Mouse (Mus musculus): ENCODE results near the gene Bola3. TPM values are rescaled to one million over a fixed set of nuclear protein-coding genes. Genes with fewer than 3 reads are reported as not detected.
"Not testable (repeated sequence)": the region's sequence is repeated elsewhere in the genome, so short reads cannot be mapped to it uniquely, and the experiment has no call there.

Gene Bola3
- total RNA-seq, 2 experiments from 2014 or later, result 45.4 to 54.7 TPM

DNA sequence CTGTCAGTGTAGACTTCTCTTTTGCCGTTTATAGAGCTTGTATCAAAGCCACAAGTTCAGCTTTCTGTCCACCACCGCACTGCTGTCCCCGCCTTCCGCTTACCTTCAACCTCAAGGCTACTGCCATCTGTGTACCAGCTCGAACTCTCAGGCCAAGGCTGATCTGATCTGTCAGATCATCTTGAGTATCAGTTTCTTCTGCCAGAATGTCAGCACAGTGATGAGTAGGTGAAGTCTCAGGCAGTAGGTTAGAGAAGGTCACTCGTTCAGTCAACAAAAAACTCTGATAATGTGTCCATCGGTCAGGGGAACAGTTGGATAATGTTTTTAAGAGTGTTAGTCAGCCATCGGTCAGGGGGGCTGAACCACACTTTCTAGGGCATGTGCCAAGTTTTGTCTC, 3.7 kb upstream of the Bola3 start:
- not testable (repeated sequence) for DNase-seq (ENCODE audit: low spot score in 2 of 2)

DNA sequence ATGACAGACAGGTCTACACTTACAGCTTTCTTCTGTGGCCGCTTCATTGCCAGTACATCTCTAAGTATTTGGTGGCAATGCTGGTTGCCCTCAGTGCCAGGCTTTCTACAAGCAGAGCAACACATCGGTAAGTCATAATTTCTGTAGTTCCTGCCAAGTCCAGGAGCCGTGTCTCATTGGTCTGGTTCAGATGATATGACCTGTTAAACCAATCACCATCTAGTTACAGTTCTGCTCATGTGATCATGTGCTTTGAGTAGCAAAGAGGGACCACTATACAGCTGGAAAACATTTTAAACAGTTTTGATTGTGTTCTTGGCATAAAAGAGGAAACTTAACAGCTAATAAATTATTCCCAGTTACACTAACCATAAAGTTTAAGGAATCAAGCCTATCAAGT, 1.0 kb upstream of the Bola3 start:
- DNase-seq (ENCODE audit: low spot score in 2 of 2), result no peak

- DNase-seq (ENCODE audit: low spot score in 2 of 2), result peak; percentile 79 to 83
Measured at GRCm38 (mm10) chr6:83349274-83349958, 469 bp downstream of the Bola3 start.

DNA sequence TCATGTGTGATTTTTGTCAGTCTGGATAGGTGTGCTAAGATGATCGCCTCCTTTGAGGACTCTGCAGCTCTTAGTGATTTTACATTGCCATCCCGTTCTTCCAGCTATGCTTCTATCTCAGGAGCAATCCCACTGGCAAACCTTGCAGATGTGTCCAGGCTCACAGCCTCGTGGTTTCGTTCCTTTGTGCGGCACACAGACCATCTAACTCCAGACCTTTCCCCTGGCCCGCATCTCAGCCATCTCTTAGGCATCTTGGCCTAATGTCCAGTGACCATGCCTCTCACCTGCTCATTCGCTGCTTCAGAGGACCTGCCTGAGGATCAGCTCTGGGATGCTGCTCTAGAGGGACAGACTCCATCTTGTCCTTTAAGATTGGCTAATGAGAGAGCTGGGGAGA, 1.2 kb downstream of the Bola3 start:
- DNase-seq (ENCODE audit: low spot score in 2 of 2), result no peak

- DNase-seq (ENCODE audit: low spot score in 2 of 2), result no peak
Measured at GRCm38 (mm10) chr6:83350851-83351405, 2.0 kb downstream of the Bola3 start.

GRCm38 (mm10) chr6:83351490-83352160, 2.7 kb downstream of the Bola3 start:
- no peak for DNase-seq (ENCODE audit: low spot score in 2 of 2)

DNA sequence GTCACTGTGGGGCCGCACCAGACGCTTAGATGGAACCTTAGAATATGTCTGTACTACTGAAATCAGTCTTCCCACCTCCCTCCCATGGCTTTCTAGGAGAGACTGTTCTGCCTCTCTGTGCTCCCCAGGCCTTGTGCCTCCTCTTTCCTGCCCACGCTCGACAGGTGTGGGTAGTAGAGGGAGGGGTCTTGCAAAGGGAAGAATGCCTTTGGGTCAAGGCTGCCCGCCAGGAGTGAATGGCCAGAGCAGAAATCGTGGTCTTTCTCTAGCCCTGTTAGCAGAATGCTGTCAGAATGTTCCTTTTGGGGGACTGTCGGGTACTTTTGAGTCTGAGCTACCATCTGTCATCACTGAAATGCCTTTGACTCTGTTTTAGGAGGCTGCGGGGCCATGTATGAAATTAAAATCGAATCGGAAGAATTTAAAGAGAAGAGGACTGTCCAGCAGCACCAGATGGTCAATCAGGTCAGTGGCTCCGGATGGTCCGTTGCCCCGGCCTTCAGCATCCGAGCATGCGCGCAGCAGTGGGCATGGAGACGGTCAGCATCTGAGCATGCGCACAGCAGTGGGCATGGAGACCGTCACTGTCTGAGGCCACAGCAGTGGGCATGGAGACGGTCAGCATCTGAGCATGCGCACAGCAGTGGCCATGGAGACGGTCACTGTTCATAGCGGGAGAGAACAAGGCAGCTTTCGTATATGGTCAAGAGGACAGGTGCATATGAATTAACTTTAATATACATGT, 3.9 kb downstream of the Bola3 start:
- no peak for DNase-seq (ENCODE audit: low spot score in 2 of 2)

- no peak for DNase-seq (ENCODE audit: low spot score in 2 of 2)
Measured at GRCm38 (mm10) chr6:83354856-83355781, 6.2 kb downstream of the Bola3 start.

GRCm38 (mm10) chr6:83356569-83357138, 7.7 kb downstream of the Bola3 start:
- DNase-seq (ENCODE audit: low spot score in 2 of 2), result peak; percentile 79 to 82

GRCm38 (mm10) chr6:83357436-83357835, 8.5 kb downstream of the Bola3 start:
- no peak for DNase-seq (ENCODE audit: low spot score in 2 of 2)

GRCm38 (mm10) chr6:83361523-83362248, 12.7 kb downstream of the Bola3 start:
- DNase-seq (ENCODE audit: low spot score in 2 of 2), result no peak

DNA sequence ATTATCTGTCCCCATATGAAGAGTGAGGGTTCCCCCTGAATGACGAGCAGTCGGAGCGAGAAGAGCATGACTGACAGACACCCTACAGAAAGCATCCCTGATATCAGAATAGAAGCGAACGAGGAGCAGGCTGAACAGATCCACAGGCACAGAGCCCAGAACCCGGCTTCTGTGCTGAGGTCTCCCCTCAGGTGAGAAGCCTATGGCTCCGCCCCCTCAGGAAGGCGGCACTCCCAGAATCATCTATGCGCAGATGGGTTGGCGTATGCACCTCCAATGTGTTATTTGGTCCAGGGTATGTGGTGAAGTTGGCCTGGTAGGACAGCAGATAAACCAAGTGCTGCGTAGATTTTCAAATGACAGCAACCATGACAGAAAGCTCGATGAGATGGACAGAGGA, 14.1 kb downstream of the Bola3 start:
- DNase-seq (ENCODE audit: low spot score in 2 of 2), result no peak

GRCm38 (mm10) chr6:83370316-83370965, 21.5 kb downstream of the Bola3 start:
- no peak for DNase-seq (ENCODE audit: low spot score in 2 of 2)

- no peak for DNase-seq (ENCODE audit: low spot score in 2 of 2)
Measured at GRCm38 (mm10) chr6:83371350-83371749, 22.4 kb downstream of the Bola3 start.

DNA sequence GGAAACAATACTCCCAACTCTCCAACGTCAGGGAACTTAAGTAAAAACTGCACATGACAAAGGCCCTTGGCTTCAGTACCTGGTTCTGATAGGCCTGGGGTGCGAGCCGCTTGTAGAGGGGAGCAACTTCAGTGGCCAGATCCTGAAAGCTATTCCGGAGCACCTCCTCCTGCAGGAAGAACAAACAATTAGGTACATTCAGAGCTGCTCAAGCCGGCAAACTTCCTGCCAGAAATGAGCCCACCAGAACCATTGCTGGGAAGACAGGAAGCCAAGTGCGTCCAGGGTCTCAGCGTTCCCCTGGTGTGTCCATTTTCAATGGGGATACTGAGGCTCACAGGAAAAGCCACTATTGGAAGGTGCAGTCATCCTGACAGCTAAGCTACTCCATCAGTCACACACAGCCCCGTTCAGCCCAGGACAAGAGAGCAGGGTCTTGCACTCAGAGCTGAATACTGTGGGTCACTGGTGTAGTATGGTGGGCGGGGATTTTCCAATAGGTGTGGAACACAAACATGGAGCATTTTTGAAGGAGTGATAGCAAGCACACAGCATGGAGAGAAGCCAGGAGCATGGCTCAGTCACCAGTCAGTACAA, 24.9 kb downstream of the Bola3 start:
- no peak for DNase-seq (ENCODE audit: low spot score in 2 of 2)

- no peak for DNase-seq (ENCODE audit: low spot score in 2 of 2)
Measured at GRCm38 (mm10) chr6:83381510-83382491, 32.9 kb downstream of the Bola3 start.

DNA sequence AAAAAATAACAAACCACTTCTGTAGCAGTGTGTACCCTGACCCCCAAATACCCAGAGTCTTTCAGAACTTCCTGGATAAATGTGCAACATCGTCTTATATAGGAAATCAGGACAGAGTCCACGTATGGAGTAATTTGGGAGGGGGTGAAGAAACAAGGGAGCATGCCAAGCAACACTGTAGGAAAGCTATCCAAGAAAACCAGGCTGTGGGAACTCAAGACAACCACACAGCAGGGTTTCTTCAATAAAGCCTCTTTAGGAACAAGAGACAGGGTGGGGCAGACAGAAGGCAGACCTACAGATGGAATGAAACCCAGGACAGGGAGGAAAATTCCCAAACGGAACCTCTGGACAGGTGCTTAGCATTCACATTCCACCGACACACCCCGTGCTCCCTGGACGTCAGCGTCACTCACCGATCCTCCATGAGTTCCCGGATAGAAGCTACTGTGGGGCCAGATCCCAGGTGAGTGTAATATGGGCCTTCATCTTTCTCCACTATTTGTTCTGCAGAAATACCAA, 36.7 kb downstream of the Bola3 start:
- no peak for DNase-seq (ENCODE audit: low spot score in 2 of 2)

Measured in layer of hippocampus, postnatal 14 days (tissue).